Mouse (Mus musculus) myocyte (in vitro differentiated cells): Measurements from ENCODE around the gene Atrnl1. TPM values are rescaled to one million over a fixed set of nuclear protein-coding genes. Genes with fewer than 3 reads are reported as not detected.

ENCODE experiments used
- H3K27me3 ChIP-seq: one replicate; pipeline ENCODE4 v1.6.1; 2011; ENCODE audit not compliant: control insufficient read depth, insufficient read depth, insufficient read length
- H3K36me3 ChIP-seq: one replicate; pipeline ENCODE4 v1.6.1; 2011; ENCODE audit not compliant: control insufficient read depth, insufficient read depth
- H3K4me2 ChIP-seq: one replicate; pipeline ENCODE4 v1.6.1; 2011; ENCODE audit warnings: low read depth, control low read depth
- H3K4me3 ChIP-seq: one replicate; pipeline ENCODE4 v1.5.1; 2011; ENCODE audit warnings: mild to moderate bottlenecking, control low read depth, moderate library complexity
- H3K79me2 ChIP-seq: one replicate; pipeline ENCODE4 v1.6.1; 2011; ENCODE audit not compliant: control insufficient read depth, insufficient read depth
- H3ac ChIP-seq: one replicate; pipeline ENCODE4 v1.6.1; 2011; ENCODE audit not compliant: control insufficient read depth, insufficient read length
- CEBPB ChIP-seq: IDR thresholded peaks from 2 replicates; pipeline ENCODE4 v1.6.1; 2011; ENCODE audit warnings: mild to moderate bottlenecking, moderate library complexity; ENCODE audit not compliant: poor library complexity, insufficient read depth, severe bottlenecking
- E2F4 ChIP-seq: IDR thresholded peaks from one replicate; pipeline ENCODE4 v1.6.1; 2011; ENCODE audit warnings: mild to moderate bottlenecking, control low read depth, moderate library complexity; ENCODE audit not compliant: insufficient read depth
- MAX ChIP-seq: IDR thresholded peaks from one replicate; pipeline ENCODE4 v1.6.1; 2011; ENCODE audit warnings: low read depth, mild to moderate bottlenecking, control low read depth
- MYOD1 ChIP-seq, 3 experiments: IDR thresholded peaks; one replicate each; pipeline ENCODE4 v1.6.1; 2011; ENCODE audit warnings: control low read depth in 2 of 3, low read depth in 2 of 3, mild to moderate bottlenecking in 2 of 3, moderate library complexity in 1 of 3; ENCODE audit not compliant: insufficient read length in 2 of 3, control insufficient read depth in 1 of 3
- MYOG ChIP-seq, 3 experiments: IDR thresholded peaks; one replicate each; pipeline ENCODE4 v1.6.1; 2011; ENCODE audit warnings: control low read depth in 2 of 3, low read depth in 2 of 3, mild to moderate bottlenecking in 2 of 3; ENCODE audit not compliant: insufficient read length in 2 of 3, control insufficient read depth in 1 of 3, insufficient read depth in 1 of 3
- POLR2A ChIP-seq: IDR thresholded peaks from one replicate; pipeline ENCODE4 v1.6.1; 2011; ENCODE audit warnings: low read depth, mild to moderate bottlenecking, control low read depth, moderate library complexity; ENCODE audit not compliant: insufficient read length
- POLR2AphosphoS2 ChIP-seq: IDR thresholded peaks from one replicate; pipeline ENCODE4 v1.6.1; 2011; ENCODE audit warnings: low read depth, control low read depth; ENCODE audit not compliant: insufficient read length
- REST ChIP-seq: IDR thresholded peaks from one replicate; pipeline ENCODE4 v1.6.1; 2011; ENCODE audit warnings: mild to moderate bottlenecking, control low read depth, moderate library complexity; ENCODE audit not compliant: insufficient read depth, insufficient read length
- SRF ChIP-seq: IDR thresholded peaks from one replicate; pipeline ENCODE4 v1.6.1; 2011; ENCODE audit warnings: low read depth; ENCODE audit not compliant: control insufficient read depth, insufficient read length
- TCF12 ChIP-seq: IDR thresholded peaks from one replicate; pipeline ENCODE4 v1.6.1; 2011; ENCODE audit warnings: mild to moderate bottlenecking, control low read depth; ENCODE audit not compliant: poor library complexity, insufficient read depth, severe bottlenecking
- TCF3 ChIP-seq: IDR thresholded peaks from one replicate; pipeline ENCODE4 v1.6.1; 2011; ENCODE audit warnings: low read depth, control low read depth; ENCODE audit not compliant: insufficient read length
- USF1 ChIP-seq: IDR thresholded peaks from one replicate; pipeline ENCODE4 v1.6.1; 2011; ENCODE audit warnings: low read depth, mild to moderate bottlenecking, control low read depth, moderate library complexity
- polyA plus RNA-seq: library from polyadenylated mRNA; unstranded; fragments of >200 nt; fragmentation: generic; extraction: Trizol; gene quantifications from one replicate; pipeline ENCODE4 v1.2.1, GENCODE M21; 2012; ENCODE audit warnings: missing spikeins

Atrnl1 gene
- polyA plus RNA-seq, 1 experiment, result 5.4 TPM

DNA sequence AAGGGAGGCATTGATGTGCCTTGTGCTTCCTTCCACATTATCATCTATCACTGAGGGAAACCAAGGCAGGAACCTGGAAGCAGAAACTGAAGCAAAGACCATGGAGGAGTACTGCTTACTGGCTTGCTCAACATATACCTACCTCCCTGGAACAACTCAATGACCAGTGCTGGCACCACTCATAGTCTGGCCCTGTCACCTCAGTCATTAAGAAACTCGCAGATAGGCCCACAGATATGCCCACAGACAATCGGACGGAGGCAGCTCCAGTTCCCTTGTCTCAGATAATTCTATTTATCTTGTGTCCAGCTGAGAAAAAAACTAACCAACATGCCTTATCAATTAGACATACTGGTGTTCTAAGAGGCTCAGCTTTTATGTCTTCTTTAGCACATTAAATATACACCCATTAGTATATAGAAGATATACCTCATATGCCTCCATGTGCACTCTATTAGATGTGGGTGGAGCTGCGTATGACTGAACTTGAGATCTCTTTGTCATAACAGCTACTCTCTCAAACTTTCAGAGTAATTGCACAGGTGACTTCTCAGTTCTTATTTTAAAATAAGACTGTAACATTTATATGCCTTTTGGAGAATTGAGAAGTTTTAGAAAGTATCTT lies 334.9 kb downstream of the Atrnl1 start:
- no peak overlapping the region for H3K4me3 ChIP-seq
- no peak overlapping the region for H3K4me2 ChIP-seq
- no peaks in the 10 kb centered on the region for H3K27me3 ChIP-seq
- TF ChIP-seq TCF12 (no peak), CEBPB (no peak), POLR2A (no peak), E2F4 (no peak), USF1 (no peak), MYOD1 (IDR thresholded peaks at IDR 0.05; ENCODE audit: control insufficient read depth in 1 of 3, insufficient read length in 2 of 3, low read depth in 2 of 3) (no peak), TCF3 (no peak), MAX (no peak), REST (no peak), SRF (no peak), MYOG (IDR thresholded peaks at IDR 0.05; ENCODE audit: control insufficient read depth in 1 of 3, insufficient read depth in 1 of 3, insufficient read length in 2 of 3, low read depth in 2 of 3) (no peak), POLR2AphosphoS2 (no peak)
- H3K36me3 ChIP-seq, result no peaks in the 10 kb centered on the region
- no peaks in the 10 kb centered on the region for H3K79me2 ChIP-seq
- H3ac ChIP-seq, result no peak overlapping the region

DNA sequence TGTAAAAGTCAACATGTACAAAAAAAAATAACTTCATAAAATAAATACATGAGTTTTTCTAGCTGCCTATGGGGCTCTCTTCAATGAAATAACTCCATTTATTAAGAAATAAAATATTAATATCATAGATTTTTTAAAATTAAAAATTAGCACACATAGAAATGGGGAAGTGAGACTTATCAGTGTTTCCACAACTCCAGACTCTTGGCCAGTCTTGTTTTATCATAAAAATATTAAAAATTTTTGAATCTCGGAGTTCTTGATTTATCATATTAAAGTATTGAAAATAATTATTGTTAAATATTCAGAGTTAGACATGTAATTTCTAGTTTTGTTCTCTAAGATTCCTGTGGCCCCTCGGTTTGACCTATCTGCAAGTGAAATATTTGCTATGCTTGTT lies 337.7 kb downstream of the Atrnl1 start:
- H3K4me2 ChIP-seq, result no peak overlapping the region
- H3ac ChIP-seq, result no peak overlapping the region
- H3K4me3 ChIP-seq, result no peak overlapping the region
- TF ChIP-seq CEBPB (no peak), TCF12 (no peak), TCF3 (no peak), SRF (no peak), POLR2AphosphoS2 (no peak), USF1 (no peak), MYOD1 (IDR thresholded peaks at IDR 0.05; ENCODE audit: control insufficient read depth in 1 of 3, insufficient read length in 2 of 3, low read depth in 2 of 3) (no peak), MYOG (IDR thresholded peaks at IDR 0.05; ENCODE audit: control insufficient read depth in 1 of 3, insufficient read depth in 1 of 3, insufficient read length in 2 of 3, low read depth in 2 of 3) (no peak), REST (no peak), MAX (no peak), POLR2A (no peak), E2F4 (no peak)
- H3K79me2 ChIP-seq, result no peaks in the 10 kb centered on the region
- H3K36me3 ChIP-seq, result no peaks in the 10 kb centered on the region
- no peaks in the 10 kb centered on the region for H3K27me3 ChIP-seq

DNA sequence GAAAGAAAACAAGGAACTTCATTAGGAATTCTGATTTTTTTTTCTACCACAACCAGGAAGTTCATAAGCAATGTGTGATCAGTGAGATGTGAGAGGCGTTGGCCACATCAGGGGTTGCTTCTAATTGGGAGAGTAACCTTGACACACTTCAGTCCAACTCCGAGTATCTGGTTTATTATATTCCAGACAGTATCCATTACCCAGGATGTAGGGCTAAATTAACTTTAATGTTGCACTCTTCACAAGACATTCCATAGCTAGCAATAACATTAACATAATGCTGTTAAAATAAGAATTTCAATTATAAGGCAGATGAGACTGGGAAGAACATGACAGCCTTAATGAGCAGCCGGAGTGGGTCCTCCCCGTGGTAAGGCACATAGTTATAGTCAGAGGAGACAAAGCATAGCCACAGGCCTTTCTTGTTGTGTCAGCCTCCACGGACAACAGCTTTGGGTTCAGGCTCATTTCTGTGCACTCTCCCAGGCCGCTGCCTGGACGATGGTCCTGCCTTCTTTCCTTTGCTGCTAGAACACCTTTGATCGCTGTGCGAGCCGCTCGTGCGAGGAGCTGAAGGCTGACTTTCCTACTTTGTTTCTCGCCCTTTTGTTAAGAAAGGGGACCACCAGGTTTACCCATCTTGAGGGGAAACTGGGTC lies 338.6 kb downstream of the Atrnl1 start:
- Histone ChIP-seq H3K36me3 (no peaks in the 10 kb centered on the region), H3K27me3 (no peaks in the 10 kb centered on the region), H3K79me2 (no peaks in the 10 kb centered on the region), H3ac (no peak overlapping the region), H3K4me3 (no peak overlapping the region), H3K4me2 (no peak overlapping the region)
- no peak for TF ChIP-seq USF1
- no peak for TF ChIP-seq MAX
- TF ChIP-seq CEBPB, result no peak
- no peak for TF ChIP-seq E2F4
- no peak for TF ChIP-seq MYOG (IDR thresholded peaks at IDR 0.05; ENCODE audit: control insufficient read depth in 1 of 3, insufficient read depth in 1 of 3, insufficient read length in 2 of 3, low read depth in 2 of 3)
- TF ChIP-seq TCF3, result no peak
- TF ChIP-seq SRF, result no peak
- TF ChIP-seq TCF12, result no peak
- TF ChIP-seq REST, result no peak
- TF ChIP-seq MYOD1 (IDR thresholded peaks at IDR 0.05; ENCODE audit: control insufficient read depth in 1 of 3, insufficient read length in 2 of 3, low read depth in 2 of 3), result no peak
- TF ChIP-seq POLR2A, result no peak
- TF ChIP-seq POLR2AphosphoS2, result no peak

DNA sequence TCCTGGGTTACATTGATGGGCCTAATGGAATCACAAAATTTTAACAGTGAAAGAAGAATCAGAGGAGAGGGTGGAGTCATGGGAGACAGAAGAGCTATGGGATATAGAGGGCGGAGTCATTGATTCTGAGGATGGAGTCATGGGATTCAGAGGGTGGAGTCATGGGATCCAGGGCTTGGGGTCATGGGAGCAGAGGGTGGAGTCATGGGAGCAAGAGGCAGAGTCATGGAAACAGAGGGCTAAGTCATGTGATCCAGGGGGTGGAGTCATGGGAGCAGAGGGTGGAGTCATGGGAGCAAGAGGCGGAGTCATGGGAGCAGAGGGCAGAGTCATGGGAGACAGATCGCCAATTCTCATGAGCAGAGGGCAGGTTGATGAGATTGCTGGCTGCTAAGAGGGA lies 343.3 kb downstream of the Atrnl1 start:
- TF ChIP-seq POLR2A (no peak), E2F4 (no peak), REST (no peak), CEBPB (no peak), USF1 (no peak)
- no peaks in the 10 kb centered on the region for H3K27me3 ChIP-seq
- no peak overlapping the region for H3ac ChIP-seq
- no peak overlapping the region for H3K4me2 ChIP-seq
- no peaks in the 10 kb centered on the region for H3K36me3 ChIP-seq
- H3K79me2 ChIP-seq, result no peaks in the 10 kb centered on the region
- no peak overlapping the region for H3K4me3 ChIP-seq

DNA sequence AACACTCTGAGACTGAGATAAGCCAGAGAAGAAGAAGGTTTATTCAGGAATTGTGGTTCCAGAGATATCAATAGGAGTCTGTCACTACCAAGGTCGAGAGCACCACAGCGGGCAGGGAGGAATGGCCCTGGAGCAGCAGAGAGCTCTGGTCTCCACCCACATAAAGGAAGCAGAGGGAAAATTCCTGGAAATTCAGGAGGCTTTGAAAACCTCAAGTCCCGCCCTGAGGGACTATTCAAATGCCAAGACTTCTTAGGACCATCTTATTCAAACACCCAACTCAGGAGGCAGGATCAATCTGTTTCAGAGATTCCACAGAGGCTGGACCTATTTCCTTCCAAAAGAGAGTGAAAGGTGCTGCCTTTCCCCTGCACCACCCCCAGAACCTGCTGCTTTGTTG lies 345.6 kb downstream of the Atrnl1 start:
- H3K36me3 ChIP-seq, result no peaks in the 10 kb centered on the region
- no peaks in the 10 kb centered on the region for H3K27me3 ChIP-seq
- no peak overlapping the region for H3K4me2 ChIP-seq
- H3K79me2 ChIP-seq, result no peaks in the 10 kb centered on the region
- H3ac ChIP-seq, result no peak overlapping the region
- no peak overlapping the region for H3K4me3 ChIP-seq
- TF ChIP-seq MAX (no peak), CEBPB (no peak), TCF12 (no peak), E2F4 (no peak), REST (no peak), MYOD1 (IDR thresholded peaks at IDR 0.05; ENCODE audit: control insufficient read depth in 1 of 3, insufficient read length in 2 of 3, low read depth in 2 of 3) (no peak), POLR2AphosphoS2 (no peak), POLR2A (no peak), TCF3 (no peak), SRF (no peak), USF1 (no peak), MYOG (IDR thresholded peaks at IDR 0.05; ENCODE audit: control insufficient read depth in 1 of 3, insufficient read depth in 1 of 3, insufficient read length in 2 of 3, low read depth in 2 of 3) (no peak)
